Mouse (Mus musculus): Measurements from ENCODE around the gene Car10. TPM values are rescaled to one million over a fixed set of nuclear protein-coding genes. Genes with fewer than 3 reads are reported as not detected.

Car10 gene
- polyA plus RNA-seq, 1 experiment: not detected

DNA sequence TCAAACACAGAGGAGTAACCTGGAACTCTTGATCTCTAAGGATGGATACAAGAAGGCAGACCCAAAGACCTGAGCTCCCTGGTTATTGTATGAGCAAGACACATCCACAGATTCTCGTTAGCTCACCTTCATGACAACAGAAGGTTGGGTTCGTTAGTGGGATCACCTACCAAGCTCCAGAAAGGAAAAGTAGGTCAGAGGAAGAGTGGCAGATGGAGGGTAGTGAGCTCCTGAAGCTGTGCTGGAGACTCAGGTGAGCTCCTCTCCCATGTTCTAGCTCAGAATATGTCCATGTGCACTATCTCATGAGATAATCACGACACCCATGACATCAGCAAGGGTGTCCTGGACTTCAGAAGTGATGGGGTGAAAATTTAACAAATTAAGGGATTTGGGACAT, 57.1 kb downstream of the Car10 start:
- DNase-seq: no peak
- Histone ChIP-seq H3K27ac (ENCODE audit: insufficient read depth, low read depth, low read length) (no peak overlapping the region), H3K4me3 (ENCODE audit: insufficient read depth, low read depth, low read length) (no peak overlapping the region), H3K4me1 (ENCODE audit: control insufficient read depth, insufficient read depth, low read length) (no peaks in the 10 kb centered on the region), H3K27me3 (replicated peaks; ENCODE audit: control insufficient read depth, insufficient read depth, low read length) (no peaks in the 10 kb centered on the region; the same call in 1 of the 2 replicates), H3K36me3 (ENCODE audit: control insufficient read depth, insufficient read depth, low read length) (no peaks in the 10 kb centered on the region)
- 50% methylated on average over 3 of the region's 3 CpGs for WGBS
- no peak for TF ChIP-seq CTCF (conservative IDR thresholded peaks at IDR 0.05; ENCODE audit: insufficient read depth, insufficient read length, low read depth, low read length)
- no peak for TF ChIP-seq POLR2A (IDR thresholded peaks at IDR 0.05; ENCODE audit: low read depth, low read length)

DNA sequence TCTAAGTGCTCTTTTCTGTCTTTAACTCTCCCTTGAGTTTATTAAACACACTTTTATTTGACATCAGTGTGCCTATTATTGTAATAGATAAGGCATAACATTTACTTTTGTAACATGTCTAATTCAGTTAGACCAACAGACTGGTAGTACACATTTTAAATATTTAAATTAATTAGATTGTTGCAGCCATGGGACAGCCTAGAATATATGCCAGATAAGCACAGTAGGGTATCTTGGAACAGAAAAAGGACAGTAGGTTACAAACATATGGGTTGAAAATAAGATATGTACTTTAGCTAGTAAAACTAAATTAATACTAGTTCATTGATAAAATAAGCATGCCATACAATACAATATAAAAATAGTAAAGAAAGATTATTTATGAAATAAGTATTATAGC, 74.6 kb downstream of the Car10 start:
- H3K27me3 ChIP-seq (replicated peaks; ENCODE audit: control insufficient read depth, insufficient read depth, low read length): no peaks in the 10 kb centered on the region
- H3K4me3 ChIP-seq (ENCODE audit: insufficient read depth, low read depth, low read length): no peak overlapping the region
- no peak overlapping the region for H3K27ac ChIP-seq (ENCODE audit: insufficient read depth, low read depth, low read length)
- no peak for DNase-seq
- H3K36me3 ChIP-seq (ENCODE audit: control insufficient read depth, insufficient read depth, low read length): no peaks in the 10 kb centered on the region
- TF ChIP-seq CTCF (conservative IDR thresholded peaks at IDR 0.05; ENCODE audit: insufficient read depth, insufficient read length, low read depth, low read length) (no peak), POLR2A (IDR thresholded peaks at IDR 0.05; ENCODE audit: low read depth, low read length) (no peak)
- no peaks in the 10 kb centered on the region for H3K4me1 ChIP-seq (ENCODE audit: control insufficient read depth, insufficient read depth, low read length)

DNA sequence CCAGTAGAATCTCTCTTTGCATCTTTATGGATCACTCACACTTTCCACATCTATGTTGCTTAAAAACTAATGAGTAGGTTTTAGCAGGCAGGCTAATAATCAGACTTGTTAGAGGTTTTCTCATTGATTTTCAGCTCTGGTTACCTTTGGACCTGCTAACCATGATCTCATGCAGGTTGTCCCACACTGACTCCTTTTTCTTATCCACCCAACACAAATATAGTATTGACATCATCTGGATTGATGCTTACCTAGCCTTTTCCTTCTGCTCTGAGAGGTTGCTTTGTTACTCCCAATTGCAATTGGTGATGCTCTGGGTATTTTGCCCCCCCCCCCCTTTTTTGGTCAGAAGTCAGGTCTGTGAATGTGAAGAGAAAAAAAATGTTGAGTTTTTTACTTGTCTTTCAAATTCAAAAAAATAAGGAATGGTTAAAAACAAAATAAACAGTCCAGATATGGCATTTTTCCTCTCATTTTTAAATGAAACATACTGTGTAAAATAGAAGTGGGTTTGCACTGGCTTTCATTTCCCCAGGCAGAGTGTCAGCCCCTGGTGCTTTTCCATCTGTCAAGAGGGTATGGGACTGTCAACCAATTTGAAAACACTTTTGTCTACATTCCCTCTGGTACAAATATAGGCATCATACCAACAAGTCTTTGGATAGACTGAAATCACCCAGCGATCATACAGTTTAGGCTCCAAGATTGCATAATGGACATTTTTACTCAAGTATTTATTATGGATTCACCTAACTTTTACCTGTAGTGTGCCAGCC, 75.9 kb downstream of the Car10 start:
- no peaks in the 10 kb centered on the region for H3K4me1 ChIP-seq (ENCODE audit: control insufficient read depth, insufficient read depth, low read length)
- H3K27ac ChIP-seq (ENCODE audit: insufficient read depth, low read depth, low read length): no peak overlapping the region
- no peaks in the 10 kb centered on the region for H3K36me3 ChIP-seq (ENCODE audit: control insufficient read depth, insufficient read depth, low read length)
- no peak for DNase-seq
- 88% methylated on average over 1 of the region's 1 CpGs for WGBS
- no peak for TF ChIP-seq POLR2A (IDR thresholded peaks at IDR 0.05; ENCODE audit: low read depth, low read length)
- H3K27me3 ChIP-seq (replicated peaks; ENCODE audit: control insufficient read depth, insufficient read depth, low read length): no peaks in the 10 kb centered on the region
- H3K4me3 ChIP-seq (ENCODE audit: insufficient read depth, low read depth, low read length): no peak overlapping the region

DNA sequence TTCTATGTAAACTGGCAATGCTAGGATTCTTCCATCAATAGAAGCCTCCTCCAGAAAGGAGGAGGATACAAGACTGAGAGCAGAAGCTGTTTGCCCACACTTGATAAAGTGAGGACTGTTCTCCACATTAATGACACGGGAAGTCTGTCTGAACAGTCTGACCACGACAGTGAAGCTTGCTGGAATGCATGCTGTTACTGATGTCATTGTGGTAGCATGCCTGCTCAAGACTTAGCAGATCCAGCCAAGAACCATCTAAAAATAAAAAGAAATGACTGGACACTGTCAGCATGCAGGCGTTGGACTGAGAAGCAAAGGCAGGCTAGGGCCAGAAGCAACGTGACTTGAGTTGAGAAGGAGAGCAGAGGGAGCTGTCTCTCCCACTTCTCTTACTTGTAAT, 87.6 kb downstream of the Car10 start:
- DNase-seq: no peak
- Histone ChIP-seq H3K4me3 (ENCODE audit: insufficient read depth, low read depth, low read length) (no peak overlapping the region), H3K27me3 (replicated peaks; ENCODE audit: control insufficient read depth, insufficient read depth, low read length) (no peaks in the 10 kb centered on the region), H3K36me3 (ENCODE audit: control insufficient read depth, insufficient read depth, low read length) (no peaks in the 10 kb centered on the region), H3K4me1 (ENCODE audit: control insufficient read depth, insufficient read depth, low read length) (no peaks in the 10 kb centered on the region), H3K27ac (ENCODE audit: insufficient read depth, low read depth, low read length) (no peak overlapping the region)
- TF ChIP-seq CTCF (conservative IDR thresholded peaks at IDR 0.05; ENCODE audit: insufficient read depth, insufficient read length, low read depth, low read length): no peak
- no peak for TF ChIP-seq POLR2A (IDR thresholded peaks at IDR 0.05; ENCODE audit: low read depth, low read length)
- WGBS: 68% methylated on average over 4 of the region's 4 CpGs

DNA sequence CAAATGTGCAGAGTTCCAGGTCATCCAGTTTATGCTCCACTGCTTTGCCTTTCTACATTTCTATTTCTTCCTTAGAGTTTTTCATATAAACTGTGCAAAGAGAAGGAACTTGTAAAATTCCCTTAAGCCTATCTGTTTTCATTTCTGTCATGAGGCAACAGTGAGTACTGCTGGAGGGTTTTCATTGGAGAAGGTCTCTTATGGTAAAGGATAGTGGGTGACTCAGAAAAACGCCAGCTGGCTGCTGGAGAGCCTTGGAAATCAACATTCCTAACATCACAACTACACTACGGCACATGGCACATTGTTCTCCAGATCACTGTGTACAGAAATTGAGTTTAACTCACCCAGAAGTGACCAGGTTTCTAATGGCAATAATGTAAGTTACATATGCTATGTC, 88.3 kb downstream of the Car10 start:
- H3K4me3 ChIP-seq (ENCODE audit: insufficient read depth, low read depth, low read length): no peak overlapping the region
- H3K4me1 ChIP-seq (ENCODE audit: control insufficient read depth, insufficient read depth, low read length): no peaks in the 10 kb centered on the region
- H3K36me3 ChIP-seq (ENCODE audit: control insufficient read depth, insufficient read depth, low read length): no peaks in the 10 kb centered on the region
- TF ChIP-seq POLR2A (IDR thresholded peaks at IDR 0.05; ENCODE audit: low read depth, low read length) (no peak), CTCF (conservative IDR thresholded peaks at IDR 0.05; ENCODE audit: insufficient read depth, insufficient read length, low read depth, low read length) (no peak)
- 72% methylated on average over 2 of the region's 2 CpGs for WGBS
- H3K27ac ChIP-seq (ENCODE audit: insufficient read depth, low read depth, low read length): no peak overlapping the region
- no peak for DNase-seq
- H3K27me3 ChIP-seq (replicated peaks; ENCODE audit: control insufficient read depth, insufficient read depth, low read length): no peaks in the 10 kb centered on the region

DNA sequence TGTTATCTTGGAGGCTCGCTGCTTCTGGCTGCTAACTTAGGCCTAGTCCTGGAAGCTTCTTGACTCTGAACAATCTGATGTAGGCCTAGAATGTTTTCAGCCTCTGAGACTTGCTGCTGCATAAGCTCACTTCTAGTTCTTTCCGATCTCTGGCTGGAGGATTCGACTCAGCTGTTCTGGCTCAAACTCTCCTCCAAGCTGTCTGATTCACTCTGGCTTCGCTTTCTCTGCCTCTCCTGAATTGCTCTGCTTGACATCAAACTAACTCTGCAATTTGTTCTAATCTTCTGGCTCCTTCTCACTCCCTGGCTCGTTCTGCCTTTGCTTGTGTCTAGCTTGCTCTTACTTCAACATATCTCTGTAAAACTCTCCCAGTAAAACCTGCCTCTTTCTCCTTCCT, 90.8 kb downstream of the Car10 start:
- no peaks in the 10 kb centered on the region for H3K27me3 ChIP-seq (replicated peaks; ENCODE audit: control insufficient read depth, insufficient read depth, low read length)
- DNase-seq: no peak
- H3K4me1 ChIP-seq (ENCODE audit: control insufficient read depth, insufficient read depth, low read length): no peaks in the 10 kb centered on the region
- no peak overlapping the region for H3K4me3 ChIP-seq (ENCODE audit: insufficient read depth, low read depth, low read length)
- TF ChIP-seq CTCF (conservative IDR thresholded peaks at IDR 0.05; ENCODE audit: insufficient read depth, insufficient read length, low read depth, low read length) (no peak), POLR2A (IDR thresholded peaks at IDR 0.05; ENCODE audit: low read depth, low read length) (no peak)
- 76% methylated on average over 5 of the region's 5 CpGs for WGBS
- no peaks in the 10 kb centered on the region for H3K36me3 ChIP-seq (ENCODE audit: control insufficient read depth, insufficient read depth, low read length)
- no peak overlapping the region for H3K27ac ChIP-seq (ENCODE audit: insufficient read depth, low read depth, low read length)

DNA sequence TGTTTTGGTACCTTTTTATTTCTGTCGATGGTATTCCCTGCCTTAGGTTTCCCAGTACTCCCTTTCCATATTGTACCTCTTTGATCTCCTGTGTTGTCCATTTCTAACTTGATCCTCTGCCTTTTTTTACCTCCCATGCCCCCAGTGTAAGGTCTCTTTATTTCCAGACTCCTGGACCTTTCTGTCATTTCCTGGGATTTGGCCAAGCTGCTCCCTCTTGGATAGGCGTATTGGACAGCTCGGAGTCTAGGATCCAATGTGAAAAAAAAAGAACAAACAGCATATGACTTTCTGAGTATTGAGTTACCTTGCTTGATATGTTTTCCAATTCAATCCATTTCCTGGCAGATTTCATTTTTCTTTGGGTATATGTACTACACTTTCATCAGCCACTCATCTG, 102.2 kb downstream of the Car10 start:
- H3K36me3 ChIP-seq (ENCODE audit: control insufficient read depth, insufficient read depth, low read length): no peaks in the 10 kb centered on the region
- no peaks in the 10 kb centered on the region for H3K4me1 ChIP-seq (ENCODE audit: control insufficient read depth, insufficient read depth, low read length)
- no peak for TF ChIP-seq CTCF (conservative IDR thresholded peaks at IDR 0.05; ENCODE audit: insufficient read depth, insufficient read length, low read depth, low read length)
- no peak for TF ChIP-seq POLR2A (IDR thresholded peaks at IDR 0.05; ENCODE audit: low read depth, low read length)
- WGBS: 80% methylated on average over 3 of the region's 3 CpGs
- H3K27me3 ChIP-seq (replicated peaks; ENCODE audit: control insufficient read depth, insufficient read depth, low read length): no peaks in the 10 kb centered on the region
- H3K4me3 ChIP-seq (ENCODE audit: insufficient read depth, low read depth, low read length): no peak overlapping the region
- H3K27ac ChIP-seq (ENCODE audit: insufficient read depth, low read depth, low read length): no peak overlapping the region
- no peak for DNase-seq
